Mouse (Mus musculus) olfactory bulb, adult 2 months (tissue): Measurements from ENCODE around the gene Lyzl4.
A peak's percentile ranks its signal among the peaks of the same experiment; 100 is the strongest.

Experiments used
- CTCF ChIP-seq: fragments of 200-500 bp; IDR thresholded peaks from 2 replicates; pipeline ENCODE4 v1.5.1; 2012; ENCODE audit warnings: low read depth, mild to moderate bottlenecking, low read length, moderate library complexity; ENCODE audit not compliant: insufficient read depth
- POLR2A ChIP-seq: fragments of 200-500 bp; IDR thresholded peaks from 2 replicates; pipeline ENCODE4 v1.6.1; 2012; ENCODE audit warnings: mild to moderate bottlenecking, low read depth, low read length, moderate library complexity; ENCODE audit not compliant: insufficient read depth

DNA sequence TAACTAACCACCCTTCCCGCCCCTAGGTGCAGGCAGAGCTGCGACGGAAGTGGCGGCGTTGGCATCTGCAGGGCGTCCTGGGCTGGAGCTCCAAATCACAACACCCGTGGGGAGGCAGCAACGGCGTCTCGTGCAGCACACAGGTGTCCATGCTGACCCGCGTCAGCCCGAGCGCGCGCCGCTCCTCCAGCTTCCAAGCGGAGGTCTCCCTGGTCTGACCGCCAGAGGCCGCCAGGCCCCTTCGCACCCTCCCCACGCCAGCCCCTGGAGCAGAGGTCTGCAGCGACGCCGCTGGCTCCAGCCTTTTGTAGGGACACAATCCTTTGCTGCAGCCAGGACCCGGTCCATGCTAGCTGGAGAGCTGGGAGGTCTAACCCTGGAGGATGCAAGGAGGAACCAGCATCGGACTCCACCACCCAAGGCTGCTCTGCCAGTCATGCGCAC is 27.5 kb upstream of the Lyzl4 start:
- peak; percentile 56; the same call in 1 of the 2 replicates for TF ChIP-seq CTCF
- no peak for TF ChIP-seq POLR2A
